Mouse (Mus musculus) neural tube, embryonic 13.5 days (tissue): ENCODE data around the gene Maco1. TPM values are rescaled to one million over a fixed set of nuclear protein-coding genes. Genes with fewer than 3 reads are reported as not detected.
"Not testable (repeated sequence)": the region's sequence is repeated elsewhere in the genome, so short reads cannot be mapped to it uniquely, and the experiment has no call there.

Experiments used
- ATAC-seq: fragments of 200-750 bp; cut with Nextera tagmentation; 2 replicates; pipeline ENCODE4 v1.8.0; 2017; ENCODE audit warnings: low read depth, mild to moderate bottlenecking, moderate TSS enrichment, moderate library complexity
- H3K27ac ChIP-seq: fragments of 300-500 bp; sonication (generic); replicated peaks from 2 replicates; pipeline ENCODE4 v1.5.1; 2015; ENCODE audit warnings: moderate library complexity, mild to moderate bottlenecking, inconsistent platforms
- H3K27me3 ChIP-seq: fragments of 300-500 bp; sonication (generic); 2 replicates; pipeline ENCODE4 v1.6.1; 2015; ENCODE audit warnings: mild to moderate bottlenecking, inconsistent platforms
- H3K36me3 ChIP-seq: fragments of 300-500 bp; sonication (generic); 2 replicates; pipeline ENCODE4 v1.6.1; 2015; ENCODE audit warnings: mild to moderate bottlenecking, inconsistent platforms
- H3K4me1 ChIP-seq: fragments of 300-500 bp; sonication (generic); replicated peaks from 2 replicates; pipeline ENCODE4 v1.6.1; 2015; ENCODE audit warnings: inconsistent platforms
- H3K4me2 ChIP-seq: fragments of 300-500 bp; sonication (generic); 2 replicates; pipeline ENCODE4 v1.6.1; 2015; ENCODE audit warnings: inconsistent platforms, mild to moderate bottlenecking, moderate library complexity
- H3K4me3 ChIP-seq: fragments of 300-500 bp; sonication (generic); 2 replicates; pipeline ENCODE4 v1.5.1; 2015; ENCODE audit warnings: mild to moderate bottlenecking, inconsistent platforms
- H3K9ac ChIP-seq: fragments of 300-500 bp; sonication (generic); 2 replicates; pipeline ENCODE4 v1.6.1; 2015; ENCODE audit warnings: moderate library complexity, mild to moderate bottlenecking, inconsistent platforms
- H3K9me3 ChIP-seq: fragments of 300-500 bp; sonication (generic); 2 replicates; pipeline ENCODE4 v1.6.1; 2016; ENCODE audit warnings: inconsistent platforms
- WGBS: fragments of 180-500 bp; shearing (Covaris S2); methylation state at CpG from one replicate; pipeline ENCODE4 v1.1.7; 2015; 5-methylcytosine and 5-hydroxymethylcytosine counted together
- polyA plus RNA-seq: library from polyadenylated mRNA; unstranded; fragments of >200 nt; fragmentation: Nextera tagmentation; extraction: Ambion mirVana; gene quantifications from 2 replicates; pipeline ENCODE4 v1.2.1, GENCODE M21; 2015

The Maco1 gene
- polyA plus RNA-seq, 1 experiment from 2014 or later, result 101 TPM

GRCm38 (mm10) chr4:134835486-134835885 lies 17.7 kb downstream of the Maco1 start:
- 85% methylated on average over 4 of the region's 4 CpGs for WGBS
- peaks cover 48% of the 10 kb centered on the region for H3K36me3 ChIP-seq

GRCm38 (mm10) chr4:134831934-134832333 lies 21.2 kb downstream of the Maco1 start:
- H3K9me3 ChIP-seq, result no peaks in the 10 kb centered on the region
- WGBS, result 88% methylated on average over 3 of the region's 3 CpGs
- H3K9ac ChIP-seq, result no peak overlapping the region
- peaks cover 72% of the 10 kb centered on the region for H3K36me3 ChIP-seq
- no peak overlapping the region for H3K27ac ChIP-seq
- H3K4me1 ChIP-seq, result no peaks in the 10 kb centered on the region
- H3K27me3 ChIP-seq, result no peaks in the 10 kb centered on the region
- no peak overlapping the region for H3K4me3 ChIP-seq
- no peak for ATAC-seq
- no peak overlapping the region for H3K4me2 ChIP-seq

More at GRCm38 (mm10) chr4:134835486-134835885, 17.7 kb downstream of the Maco1 start:
- Histone ChIP-seq H3K9me3 (0 out of 2 replicates have a peak, but pooled peaks cover 1% of the 10 kb centered on the region), H3K27me3 (no peaks in the 10 kb centered on the region), H3K4me2 (no peak overlapping the region), H3K27ac (no peak overlapping the region), H3K4me3 (no peak overlapping the region), H3K9ac (no peak overlapping the region), H3K4me1 (0 out of 2 replicates have a peak, but pooled peaks cover 5% of the 10 kb centered on the region)
- no peak for ATAC-seq

- WGBS, result 92% methylated on average over 11 of the region's 11 CpGs
- H3K36me3 ChIP-seq, result peaks cover 75% of the 10 kb centered on the region
Measured at GRCm38 (mm10) chr4:134827806-134828205, 25.3 kb downstream of the Maco1 start.

GRCm38 (mm10) chr4:134826348-134826747 lies 26.8 kb downstream of the Maco1 start:
- no peak overlapping the region for H3K27ac ChIP-seq
- no peak for ATAC-seq
- H3K4me2 ChIP-seq, result no peak overlapping the region
- no peaks in the 10 kb centered on the region for H3K27me3 ChIP-seq
- H3K4me3 ChIP-seq, result no peak overlapping the region
- peaks cover 15% of the 10 kb centered on the region for H3K4me1 ChIP-seq
- H3K36me3 ChIP-seq, result peaks cover 66% of the 10 kb centered on the region
- H3K9ac ChIP-seq, result no peak overlapping the region
- H3K9me3 ChIP-seq, result no peaks in the 10 kb centered on the region

More at GRCm38 (mm10) chr4:134827806-134828205, 25.3 kb downstream of the Maco1 start:
- no peaks in the 10 kb centered on the region for H3K27me3 ChIP-seq
- no peak for ATAC-seq
- peaks cover 10% of the 10 kb centered on the region; the same call in 1 of the 2 replicates for H3K4me1 ChIP-seq
- no peak overlapping the region for H3K9ac ChIP-seq
- no peaks in the 10 kb centered on the region for H3K9me3 ChIP-seq
- H3K4me3 ChIP-seq, result no peak overlapping the region
- H3K4me2 ChIP-seq, result no peak overlapping the region
- no peak overlapping the region for H3K27ac ChIP-seq

GRCm38 (mm10) chr4:134825864-134826263 lies 27.3 kb downstream of the Maco1 start:
- not testable (repeated sequence) for H3K4me2 ChIP-seq, H3K4me3 ChIP-seq, H3K27ac ChIP-seq, H3K27me3 ChIP-seq, ATAC-seq, H3K9me3 ChIP-seq, H3K9ac ChIP-seq
- Histone ChIP-seq H3K4me1 (peaks cover 16% of the 10 kb centered on the region), H3K36me3 (peaks cover 61% of the 10 kb centered on the region)
- 97% methylated on average over 11 of the region's 11 CpGs for WGBS

GRCm38 (mm10) chr4:134823560-134823959 lies 29.6 kb downstream of the Maco1 start:
- no peaks in the 10 kb centered on the region for H3K9me3 ChIP-seq
- H3K36me3 ChIP-seq, result peaks cover 47% of the 10 kb centered on the region
- H3K4me3 ChIP-seq, result no peak overlapping the region
- H3K27me3 ChIP-seq, result no peaks in the 10 kb centered on the region
- peaks cover 16% of the 10 kb centered on the region for H3K4me1 ChIP-seq
- 77% methylated on average over 2 of the region's 2 CpGs for WGBS
- H3K4me2 ChIP-seq, result no peak overlapping the region
- no peak overlapping the region for H3K9ac ChIP-seq
- H3K27ac ChIP-seq, result 0 out of 2 replicates have a peak overlapping the region, but pooled peaks have one; percentile 33
- no peak for ATAC-seq

- Histone ChIP-seq H3K9me3 (no peaks in the 10 kb centered on the region), H3K4me2 (no peak overlapping the region), H3K4me3 (no peak overlapping the region), H3K4me1 (peaks cover 16% of the 10 kb centered on the region), H3K36me3 (peaks cover 32% of the 10 kb centered on the region), H3K27ac (no peak overlapping the region), H3K27me3 (no peaks in the 10 kb centered on the region), H3K9ac (no peak overlapping the region)
- ATAC-seq, result no peak
- WGBS, result 88% methylated on average over 1 of the region's 1 CpGs
Measured at GRCm38 (mm10) chr4:134821061-134821460, 32.1 kb downstream of the Maco1 start.

GRCm38 (mm10) chr4:134817706-134818105 lies 35.4 kb downstream of the Maco1 start:
- ATAC-seq, result no peak
- 83% methylated on average over 4 of the region's 4 CpGs for WGBS
- Histone ChIP-seq H3K4me2 (no peak overlapping the region), H3K9me3 (no peaks in the 10 kb centered on the region), H3K4me1 (peaks cover 16% of the 10 kb centered on the region), H3K27ac (no peak overlapping the region), H3K27me3 (no peaks in the 10 kb centered on the region), H3K9ac (no peak overlapping the region), H3K4me3 (no peak overlapping the region), H3K36me3 (peaks cover 20% of the 10 kb centered on the region)

GRCm38 (mm10) chr4:134814229-134814571 lies 38.9 kb downstream of the Maco1 start:
- Histone ChIP-seq H3K9ac (no peak overlapping the region), H3K4me3 (no peak overlapping the region), H3K9me3 (no peaks in the 10 kb centered on the region), H3K27me3 (no peaks in the 10 kb centered on the region), H3K36me3 (peaks cover 54% of the 10 kb centered on the region), H3K4me1 (peaks cover 10% of the 10 kb centered on the region), H3K27ac (no peak overlapping the region), H3K4me2 (no peak overlapping the region)
- no peak for ATAC-seq
- 89% methylated on average over 4 of the region's 4 CpGs for WGBS

- Histone ChIP-seq H3K27ac (0 out of 2 replicates have a peak overlapping the region, but pooled peaks have one; percentile 7), H3K27me3 (no peaks in the 10 kb centered on the region), H3K9ac (no peak overlapping the region), H3K4me2 (no peak overlapping the region), H3K9me3 (no peaks in the 10 kb centered on the region), H3K36me3 (peaks cover 60% of the 10 kb centered on the region), H3K4me3 (no peak overlapping the region), H3K4me1 (peaks cover 10% of the 10 kb centered on the region)
- WGBS, result 91% methylated on average over 17 of the region's 17 CpGs
- ATAC-seq, result no peak
Measured at GRCm38 (mm10) chr4:134813406-134814228, 39.5 kb downstream of the Maco1 start.

GRCm38 (mm10) chr4:134804765-134805164 lies 48.4 kb downstream of the Maco1 start:
- peaks cover 96% of the 10 kb centered on the region for H3K36me3 ChIP-seq
- ATAC-seq, result no peak
- no peaks in the 10 kb centered on the region for H3K27me3 ChIP-seq
- no peaks in the 10 kb centered on the region for H3K9me3 ChIP-seq
- no peak overlapping the region for H3K4me2 ChIP-seq
- H3K4me1 ChIP-seq, result peaks cover 7% of the 10 kb centered on the region
- no peak overlapping the region for H3K9ac ChIP-seq
- no peak overlapping the region for H3K4me3 ChIP-seq
- WGBS, result 73% methylated on average over 5 of the region's 5 CpGs
- H3K27ac ChIP-seq, result no peak overlapping the region

- no peak overlapping the region for H3K4me3 ChIP-seq
- H3K9ac ChIP-seq, result no peak overlapping the region
- H3K27ac ChIP-seq, result no peak overlapping the region
- H3K4me2 ChIP-seq, result no peak overlapping the region
- peaks cover 76% of the 10 kb centered on the region for H3K36me3 ChIP-seq
- WGBS, result 89% methylated on average over 3 of the region's 3 CpGs
- no peak for ATAC-seq
- no peaks in the 10 kb centered on the region for H3K9me3 ChIP-seq
- H3K27me3 ChIP-seq, result no peaks in the 10 kb centered on the region
- peaks cover 7% of the 10 kb centered on the region for H3K4me1 ChIP-seq
Measured at GRCm38 (mm10) chr4:134802765-134803164, 50.4 kb downstream of the Maco1 start.
